ENCODE assay signal across 10 mouse cellular contexts in the genomic region with DNA sequence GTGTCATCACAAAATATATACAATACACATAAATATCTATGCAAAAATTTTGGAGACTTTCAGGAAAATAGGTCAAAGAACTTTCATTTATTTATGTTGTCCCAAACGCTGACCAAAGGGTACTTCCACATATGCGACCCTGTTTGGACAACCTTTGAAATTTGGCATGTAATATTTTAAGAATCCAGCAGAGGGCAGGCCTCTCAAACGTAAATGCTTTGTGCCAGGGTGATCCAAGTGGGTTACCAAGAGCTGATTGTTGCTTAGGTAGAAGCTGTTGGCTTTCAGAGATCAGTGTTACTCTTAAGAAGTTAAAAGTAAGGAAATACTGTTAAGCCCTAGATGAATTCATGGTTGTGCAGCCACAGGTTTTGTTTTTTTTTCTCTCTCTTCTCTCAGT. TPM values are rescaled to one million over a fixed set of nuclear protein-coding genes. Genes with fewer than 3 reads are reported as not detected.
DNase-seq lines count a peak whose midpoint lies in the region; ATAC-seq lines count a peak whose summit lies in the region.
"Had no signal": no experiment of that assay in that cellular context is flagged by ENCODE, and none has a peak within 500 bp of the region (broad histone marks: within the 10 kb centered on the region; RNA-seq: fewer than 3 reads in every experiment).

No protein-coding gene starts in this region.

- no peaks in the 10 kb centered on the region for H3K4me1 ChIP-seq in hindbrain, embryonic 16.5 days (ENCODE audit: control insufficient read depth, insufficient read depth, low read depth, low read length)
- no peaks in the 10 kb centered on the region for H3K4me1 ChIP-seq in limb, embryonic 11.5 days (ENCODE audit: control insufficient read depth, insufficient read depth, low read length)
- H3K4me1 ChIP-seq: heart, embryonic 13.5 days; megakaryocyte, embryonic 14.5 days had no signal

- peak; percentile 23 for DNase-seq in adrenal gland, adult 2 months
- DNase-seq in adrenal gland, adult 8-10 months: no peak
- peak; percentile 34 to 60 for DNase-seq in right cerebral cortex, adult 2 months (ENCODE audit: low spot score in 2 of 2)
- no peak for DNase-seq in right cerebral cortex, postnatal 4 days
- DNase-seq in cerebellum, postnatal 36 days: peak; percentile 9 to 31
- peak; percentile 52 for DNase-seq in limb, embryonic 11.5 days (ENCODE audit: low spot score)
- peak; percentile 34 for DNase-seq in thymus, postnatal 25 days

- no peak overlapping the region for H3K4me3 ChIP-seq in hindbrain, embryonic 16.5 days (ENCODE audit: low read length)
- no peak overlapping the region for H3K4me3 ChIP-seq in limb, embryonic 11.5 days (ENCODE audit: low read depth, low read length)
- H3K4me3 ChIP-seq: heart, embryonic 13.5 days; megakaryocyte, embryonic 14.5 days had no signal

- no peak overlapping the region for H3K27ac ChIP-seq in hindbrain, embryonic 16.5 days (ENCODE audit: low read depth, low read length)
- H3K27ac ChIP-seq in limb, embryonic 11.5 days (replicated peaks; ENCODE audit: low read depth, low read length): no peak overlapping the region
- H3K27ac ChIP-seq: heart, embryonic 13.5 days had no signal

- WGBS in hindbrain, embryonic 16.5 days: 14% methylated on average over 3 of the region's 3 CpGs
- WGBS in limb, embryonic 11.5 days: 18% methylated on average over 3 of the region's 3 CpGs

- ATAC-seq in hindbrain, embryonic 16.5 days: peak; percentile 71; the same call in 1 of the 2 replicates
- no peak for ATAC-seq in limb, embryonic 11.5 days (ENCODE audit: insufficient number of reproducible peaks, low FRiP score, low TSS enrichment, low read depth)

- H3K36me3 ChIP-seq in hindbrain, embryonic 16.5 days (ENCODE audit: control insufficient read depth, insufficient read depth, low read length): no peaks in the 10 kb centered on the region
- H3K36me3 ChIP-seq in limb, embryonic 11.5 days (ENCODE audit: control insufficient read depth, insufficient read depth, low read length): no peaks in the 10 kb centered on the region
- H3K36me3 ChIP-seq: heart, embryonic 13.5 days had no signal

- no peak overlapping the region for H3K9ac ChIP-seq in hindbrain, embryonic 16.5 days (ENCODE audit: low read depth, low read length)
- no peak overlapping the region for H3K9ac ChIP-seq in limb, embryonic 11.5 days (ENCODE audit: low read length)
- H3K9ac ChIP-seq: heart, embryonic 13.5 days had no signal

- H3K27me3 ChIP-seq in hindbrain, embryonic 16.5 days (replicated peaks; ENCODE audit: control insufficient read depth, insufficient read depth, low read length): no peaks in the 10 kb centered on the region
- H3K27me3 ChIP-seq in limb, embryonic 11.5 days (ENCODE audit: control insufficient read depth, insufficient read depth, low read length): no peaks in the 10 kb centered on the region
- H3K27me3 ChIP-seq: heart, embryonic 13.5 days; megakaryocyte, embryonic 14.5 days had no signal

- H3K9me3 ChIP-seq in hindbrain, embryonic 16.5 days (ENCODE audit: control insufficient read depth, low read length): no peaks in the 10 kb centered on the region
- no peaks in the 10 kb centered on the region for H3K9me3 ChIP-seq in limb, embryonic 11.5 days (ENCODE audit: control insufficient read depth, low read length)
- H3K9me3 ChIP-seq: heart, embryonic 13.5 days; megakaryocyte, embryonic 14.5 days had no signal

- no peak overlapping the region for H3K4me2 ChIP-seq in hindbrain, embryonic 16.5 days (ENCODE audit: low read length)
- H3K4me2 ChIP-seq in limb, embryonic 11.5 days (ENCODE audit: low read depth, severe bottlenecking): no peak overlapping the region
- H3K4me2 ChIP-seq: heart, embryonic 13.5 days had no signal

RNA-seq across cellular contexts. Expression of a gene that starts 18.9 kb away (rescaled TPM):
- total RNA-seq in adrenal gland, adult 2 months (2021): not detected
- polyA plus RNA-seq in adrenal gland, adult 2 months (2012; rRNA removed): not detected in 2 replicates
- not detected for total RNA-seq in adrenal gland, adult 8-10 months (2022)
- polyA plus RNA-seq in hindbrain, embryonic 16.5 days (2015; fragmentation: Nextera tagmentation; extraction: Ambion mirVana): not detected in 2 replicates
- polyA plus RNA-seq in limb, embryonic 11.5 days (2014; fragmentation: Nextera tagmentation; extraction: Ambion mirVana): not detected in 2 replicates
- polyA plus RNA-seq: heart, embryonic 13.5 days had no signal

Comparison
In these comparisons a context has a peak if more than half of its experiments do, and no peak if none do; other contexts are left out.
1. DNase-seq: peak in adrenal gland, adult 2 months (single experiment), right cerebral cortex, adult 2 months (2 of 2), cerebellum, postnatal 36 days (2 of 2), limb, embryonic 11.5 days (single experiment) and thymus, postnatal 25 days (single experiment); none in adrenal gland, adult 8-10 months (single experiment) and right cerebral cortex, postnatal 4 days (single experiment).